Mouse (Mus musculus) retina, adult 2 months (tissue): ENCODE results near the gene Tsc22d1.

Source experiments
- DNase-seq: peaks from one replicate; pipeline ENCODE4 v3.0.0-alpha.2; 2012; ENCODE audit warnings: low read depth, low spot score

Tsc22d1 gene

DNA sequence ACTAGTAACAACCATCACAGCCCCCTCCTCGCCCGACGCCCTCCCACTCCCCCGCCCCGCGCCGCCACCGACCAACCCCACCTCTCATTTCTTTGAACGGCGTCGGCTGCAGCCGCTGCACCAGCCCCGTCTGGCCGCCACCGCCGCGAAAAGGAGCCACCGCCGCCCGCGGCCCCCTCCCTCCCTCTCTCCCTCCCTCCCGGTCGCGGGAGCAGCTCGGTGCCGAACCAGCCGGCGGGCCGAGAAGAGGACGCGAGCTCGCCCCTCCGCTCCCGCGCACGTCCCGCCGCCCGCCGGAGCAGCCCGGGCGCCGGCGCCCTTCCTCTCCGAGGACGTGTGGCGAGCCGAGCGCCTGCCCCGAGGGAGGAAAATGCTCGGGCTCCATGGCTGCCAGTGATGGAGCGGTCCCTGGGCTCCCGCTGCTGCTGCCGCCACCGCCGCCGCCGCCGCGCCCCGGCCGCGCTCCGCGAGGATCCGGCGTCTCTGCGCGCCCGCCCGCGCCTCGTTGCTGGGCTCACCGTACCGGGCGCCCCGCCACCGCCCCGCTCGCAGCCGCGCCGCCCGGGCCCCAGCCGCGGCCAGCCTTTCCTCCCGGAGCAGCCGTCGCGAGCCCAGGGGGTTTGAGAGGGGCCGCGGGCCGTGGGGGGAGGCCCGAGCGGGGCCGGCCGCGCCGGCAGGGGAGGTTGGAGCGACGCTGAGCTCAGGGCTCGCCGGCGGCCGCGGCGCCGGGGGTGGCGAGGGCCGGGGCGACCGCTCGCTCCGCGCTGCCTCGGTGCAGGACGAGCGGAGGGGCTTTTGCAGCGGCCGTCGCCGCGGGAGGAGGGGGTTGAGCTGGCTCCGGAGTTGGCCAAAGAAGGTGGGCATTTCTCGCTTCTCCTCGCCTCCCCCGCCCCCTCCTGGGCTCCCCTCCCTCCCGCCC lies at the start of gene Tsc22d1:
Gene Tsc22d1, plus strand, starts transcription at position 100 of the 919 bp plus-strand sequence.
- DNase-seq, result no peak

DNA sequence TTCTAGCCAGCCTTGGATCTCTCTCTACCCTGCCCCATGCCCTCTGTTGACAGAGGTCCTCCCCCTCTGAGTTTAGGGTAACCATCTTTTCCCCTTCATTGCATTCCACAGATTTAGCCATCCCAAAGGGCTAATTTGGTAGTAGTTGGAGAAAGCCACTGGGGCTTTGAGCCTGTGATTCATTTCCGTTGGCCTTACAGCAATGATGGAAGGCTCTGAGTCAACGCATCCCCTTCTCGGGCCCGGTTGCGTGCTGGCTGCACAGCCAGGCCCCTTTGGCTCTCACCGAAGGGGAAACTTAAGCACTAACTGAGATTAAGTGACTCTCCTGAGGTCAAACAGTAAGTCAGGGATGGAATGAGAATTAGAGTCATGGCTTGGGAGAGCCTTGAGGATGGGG lies 41.1 kb upstream of the Tsc22d1 start:
- DNase-seq, result no peak

DNA sequence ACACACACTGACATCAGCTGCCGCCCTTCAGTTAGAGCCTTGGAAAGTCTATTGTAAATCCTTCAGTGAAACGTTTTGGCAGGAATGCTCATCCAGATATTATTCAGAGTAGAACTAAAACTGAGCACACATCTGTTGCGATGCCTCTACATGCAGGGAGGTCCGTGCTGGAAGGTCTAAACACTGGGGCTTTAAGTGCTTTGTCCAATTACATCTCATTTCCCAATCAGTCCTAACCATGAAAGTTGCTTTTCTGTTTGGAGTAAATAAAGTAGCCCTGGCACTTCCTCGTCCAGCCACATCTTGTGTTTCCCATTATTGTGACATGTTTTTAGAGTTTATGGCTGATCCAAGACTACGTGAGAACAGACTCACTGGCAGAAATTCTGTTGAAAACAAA lies 40.2 kb upstream of the Tsc22d1 start:
- no peak for DNase-seq

DNA sequence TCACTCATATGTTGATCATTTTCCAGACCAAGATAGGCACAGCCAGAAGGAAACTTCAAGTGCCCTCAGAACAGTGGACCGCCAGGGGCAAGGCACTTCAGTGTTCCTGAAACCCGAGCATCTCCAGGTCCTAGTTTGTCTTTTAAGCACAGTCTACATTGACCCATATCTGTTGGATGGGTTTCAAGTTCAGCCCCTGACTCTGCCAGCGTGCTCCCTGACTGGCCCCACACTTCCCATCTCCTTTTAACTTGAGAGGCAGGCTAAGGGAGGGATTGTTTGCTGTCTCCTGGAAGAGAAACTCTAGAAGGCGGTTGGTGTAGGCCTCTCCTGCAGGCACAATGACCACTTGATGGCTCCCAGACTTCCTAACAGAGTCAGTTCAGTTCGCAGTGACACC lies 38.2 kb upstream of the Tsc22d1 start:
- no peak for DNase-seq

DNA sequence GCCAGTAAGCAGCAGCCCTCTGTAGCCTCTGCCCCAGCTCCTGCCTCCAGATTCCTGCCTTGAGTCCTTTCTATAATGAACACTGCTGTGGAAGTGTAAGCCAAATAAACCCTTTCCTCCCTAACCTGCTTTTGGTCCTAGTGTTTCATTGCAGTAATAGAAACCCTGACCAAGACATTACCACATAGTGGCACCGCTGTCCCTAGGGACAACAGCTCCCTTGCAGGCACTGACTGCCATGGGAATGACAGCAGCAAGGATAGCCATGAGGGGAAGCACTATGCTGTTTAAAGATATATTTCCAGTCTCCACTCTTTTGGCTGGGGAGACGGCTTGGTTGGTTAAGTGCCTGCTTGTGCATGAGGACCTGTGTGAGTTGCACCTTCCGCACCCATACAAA lies 35.4 kb upstream of the Tsc22d1 start:
- no peak for DNase-seq

DNA sequence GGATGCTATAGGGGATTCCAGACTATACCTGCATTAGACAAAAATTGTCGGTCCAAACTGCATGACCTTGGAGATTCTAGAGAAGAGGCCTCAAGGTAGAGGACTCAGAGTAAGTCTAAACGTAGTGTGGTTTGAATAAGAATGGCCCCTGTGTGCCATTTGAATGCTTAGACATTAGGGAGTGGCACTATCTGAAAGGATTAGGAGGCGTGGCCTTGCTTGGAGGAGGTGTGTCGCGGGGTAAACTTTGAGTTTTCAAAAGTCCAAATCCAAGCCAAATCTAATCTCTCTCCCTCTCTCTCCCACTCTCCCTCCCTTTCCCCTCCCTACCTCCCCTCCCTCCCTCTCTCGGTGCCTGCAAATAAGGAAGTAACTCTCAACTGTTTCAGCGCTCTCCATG lies 26.7 kb upstream of the Tsc22d1 start:
- DNase-seq, result no peak

DNA sequence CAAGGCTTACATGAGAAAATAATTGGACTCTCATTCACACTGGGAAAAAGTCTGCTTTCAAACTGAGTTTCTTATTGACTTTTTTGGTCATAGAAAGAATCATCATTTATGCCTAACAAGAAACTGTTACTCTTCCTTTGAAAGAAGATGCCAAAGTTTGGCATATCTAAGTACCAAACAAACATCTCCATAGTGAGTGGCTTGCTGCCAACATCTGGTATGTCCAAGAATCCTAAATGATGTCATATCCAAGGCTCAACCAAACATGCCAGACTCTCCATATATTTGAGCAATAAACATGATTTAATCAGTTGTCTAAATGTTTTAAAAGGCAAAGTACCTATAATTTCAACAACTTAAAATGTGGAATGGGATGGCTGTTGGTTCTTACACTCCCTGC lies 16.5 kb upstream of the Tsc22d1 start:
- DNase-seq, result no peak

DNA sequence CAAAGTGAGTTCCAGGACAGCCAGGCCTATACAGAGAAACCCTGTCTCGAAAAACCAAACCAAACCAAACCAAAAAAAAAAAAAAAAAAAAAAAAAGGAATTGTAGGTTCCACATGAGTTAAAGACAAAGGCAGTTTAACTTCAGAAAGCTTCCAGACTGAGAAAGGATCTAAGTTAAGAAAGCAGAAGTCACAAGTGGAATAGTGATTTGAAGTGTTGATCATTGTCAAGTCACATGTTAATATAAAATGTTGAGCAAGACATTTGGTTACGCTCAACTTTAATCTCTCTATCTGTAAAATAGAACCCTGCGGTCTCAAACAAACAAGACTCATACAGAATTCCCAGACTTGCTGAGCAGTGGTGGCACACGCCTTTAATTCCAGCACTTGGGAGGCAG lies 12.2 kb upstream of the Tsc22d1 start:
- no peak for DNase-seq

DNA sequence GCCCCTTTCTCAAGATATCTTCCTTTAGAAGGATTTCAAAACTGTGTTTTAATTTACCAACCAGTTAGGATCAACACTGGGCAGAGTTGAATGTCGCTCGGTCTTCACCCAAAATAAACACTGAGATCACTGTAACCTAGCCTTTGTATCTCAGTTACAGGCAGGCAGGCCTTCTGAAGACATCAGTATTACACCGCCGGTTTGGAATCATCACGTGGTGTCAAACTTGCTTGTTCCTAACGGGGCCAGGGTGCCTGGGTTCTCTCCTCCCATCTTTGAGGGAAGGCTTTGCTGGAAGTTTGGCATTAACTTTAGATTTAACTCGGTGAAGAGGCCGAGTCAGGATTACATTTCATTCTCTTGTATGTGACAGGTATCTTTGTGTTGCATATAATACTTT lies 5.7 kb upstream of the Tsc22d1 start:
- DNase-seq, result no peak

DNA sequence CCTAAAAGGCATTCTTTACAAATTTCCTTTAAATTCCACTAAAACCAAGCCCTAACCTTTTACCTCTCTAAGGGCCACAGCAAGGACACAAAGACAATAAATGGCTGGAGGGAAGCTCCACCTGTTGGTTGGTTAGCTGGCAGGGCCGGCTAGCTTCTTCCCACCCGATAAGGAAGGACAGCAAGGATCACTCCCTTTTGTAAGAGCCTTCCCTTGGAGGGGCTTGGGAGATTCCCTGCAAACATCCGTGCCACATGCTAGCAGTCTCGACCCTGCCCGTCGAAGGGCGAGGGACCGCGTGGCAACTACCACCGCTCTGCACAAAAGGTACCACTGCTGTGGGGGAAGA lies 1.0 kb upstream of the Tsc22d1 start:
- peak; percentile 8 for DNase-seq

DNA sequence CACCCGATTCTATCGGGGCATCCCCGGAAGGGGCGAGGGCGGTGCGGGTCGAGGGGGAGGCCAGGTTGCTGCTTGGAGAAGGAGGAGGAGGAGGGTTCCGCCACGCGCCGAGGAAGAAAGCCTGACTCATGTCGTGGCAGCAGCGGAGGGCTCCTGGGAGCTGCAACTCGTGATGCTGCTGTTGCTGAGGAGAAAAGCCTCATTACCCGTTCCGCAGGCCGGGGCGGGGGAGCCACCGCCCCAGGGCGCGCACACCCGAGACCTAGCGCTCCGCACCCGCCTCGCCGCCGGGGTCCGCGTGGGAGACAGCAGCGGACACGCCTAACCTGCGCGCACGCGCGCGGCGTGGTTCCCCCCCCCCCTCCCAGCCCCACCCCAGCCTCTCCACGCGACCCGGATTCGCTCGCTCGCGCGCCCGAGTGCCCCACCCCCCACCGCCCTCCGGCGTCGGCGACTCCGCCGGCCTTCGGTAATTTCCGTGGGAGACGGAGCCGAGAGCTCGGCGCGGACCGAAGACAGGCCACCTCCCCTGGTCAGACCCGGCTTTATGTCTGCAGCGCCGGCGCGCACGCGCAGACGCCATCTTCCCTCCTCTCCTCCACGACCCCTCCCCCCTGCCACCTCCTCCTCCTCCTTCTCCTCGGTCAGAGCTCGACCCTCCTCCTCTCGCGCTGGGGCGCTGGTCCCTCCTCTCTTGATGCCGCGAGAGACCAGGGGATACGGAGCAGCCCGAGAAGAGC lies 469 bp upstream of the Tsc22d1 start:
- DNase-seq, result peak; percentile 93

DNA sequence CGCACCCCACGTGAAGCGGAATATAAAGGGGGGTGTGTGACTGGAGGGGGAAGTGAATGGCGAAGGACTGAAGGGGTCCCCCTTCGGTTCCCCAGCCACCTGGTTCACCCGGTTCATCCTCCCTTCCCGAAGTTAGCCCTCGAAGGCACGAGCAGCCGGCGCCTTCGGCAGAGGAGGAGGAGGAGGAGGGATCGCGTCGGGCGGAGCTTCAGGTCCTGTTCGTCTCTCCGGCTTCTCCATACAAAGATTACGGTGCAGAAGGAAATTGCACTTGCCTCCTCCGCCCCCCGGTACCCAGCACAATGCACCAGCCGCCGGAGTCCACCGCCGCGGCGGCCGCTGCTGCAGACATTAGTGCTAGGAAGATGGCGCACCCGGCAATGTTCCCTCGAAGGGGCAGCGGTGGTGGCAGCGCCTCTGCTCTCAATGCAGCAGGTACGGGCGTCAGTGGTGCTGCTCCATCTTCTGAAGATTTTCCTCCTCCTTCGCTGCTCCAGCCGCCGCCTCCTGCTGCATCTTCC lies 1.1 kb downstream of the Tsc22d1 start:
- DNase-seq, result peak; percentile 8

DNA sequence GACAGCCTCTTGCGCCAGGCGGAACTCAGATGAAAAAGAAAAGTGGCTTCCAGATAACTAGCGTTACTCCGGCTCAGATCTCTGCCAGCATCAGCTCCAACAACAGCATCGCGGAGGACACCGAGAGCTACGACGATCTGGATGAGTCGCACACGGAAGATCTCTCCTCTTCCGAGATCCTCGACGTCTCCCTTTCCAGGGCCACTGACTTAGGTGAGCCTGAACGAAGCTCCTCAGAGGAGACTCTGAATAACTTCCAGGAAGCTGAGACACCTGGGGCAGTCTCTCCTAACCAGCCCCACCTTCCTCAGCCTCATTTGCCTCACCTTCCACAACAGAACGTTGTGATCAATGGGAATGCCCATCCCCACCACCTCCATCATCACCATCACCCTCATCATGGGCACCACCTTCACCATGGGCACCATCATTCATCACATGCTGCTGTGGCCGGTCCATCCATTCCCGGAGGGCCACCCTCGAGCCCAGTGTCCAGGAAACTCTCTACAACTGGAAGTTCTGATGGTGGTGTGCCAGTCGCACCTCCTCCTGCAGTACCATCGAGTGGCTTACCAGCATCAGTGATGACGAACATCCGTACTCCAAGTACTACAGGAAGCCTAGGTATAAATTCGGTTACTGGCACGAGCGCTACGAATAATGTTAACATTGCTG lies 1.7 kb downstream of the Tsc22d1 start:
- DNase-seq, result no peak

DNA sequence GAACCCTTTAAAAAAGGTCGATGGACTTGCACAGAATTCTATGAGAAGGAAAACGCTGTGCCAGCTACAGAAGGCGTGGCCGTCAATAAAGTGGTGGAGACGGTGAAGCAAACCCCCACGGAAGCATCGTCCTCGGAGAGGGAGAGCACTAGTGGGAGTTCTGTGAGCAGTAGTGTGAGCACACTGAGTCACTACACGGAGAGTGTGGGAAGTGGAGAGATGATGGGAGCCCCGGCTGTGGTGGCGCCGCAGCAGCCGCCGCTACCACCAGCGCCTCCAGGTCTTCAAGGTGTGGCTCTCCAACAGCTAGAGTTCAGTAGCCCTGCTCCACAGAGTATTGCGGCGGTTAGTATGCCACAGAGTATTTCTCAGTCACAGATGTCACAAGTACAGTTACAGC lies 2.6 kb downstream of the Tsc22d1 start:
- DNase-seq, result no peak

DNA sequence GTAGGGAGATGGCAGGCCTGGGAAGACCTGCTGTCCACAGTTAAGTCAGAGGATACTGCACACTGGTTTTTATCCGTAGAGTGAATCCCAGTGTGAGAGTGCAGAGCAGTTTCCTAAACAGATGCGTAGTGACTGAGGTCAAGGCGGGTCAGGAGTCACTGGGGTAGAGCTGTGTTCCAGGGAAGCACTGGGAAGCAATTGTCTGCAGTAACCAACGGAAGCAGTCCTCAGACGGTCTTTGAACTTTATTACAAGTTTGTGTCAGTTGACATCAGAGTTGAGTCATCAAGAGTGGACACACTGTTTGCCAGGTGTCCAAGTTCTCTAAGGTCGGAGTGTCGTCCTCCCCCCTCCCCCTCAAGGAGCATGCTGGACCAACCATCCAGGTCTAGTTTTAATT lies 6.0 kb downstream of the Tsc22d1 start:
- DNase-seq, result no peak

DNA sequence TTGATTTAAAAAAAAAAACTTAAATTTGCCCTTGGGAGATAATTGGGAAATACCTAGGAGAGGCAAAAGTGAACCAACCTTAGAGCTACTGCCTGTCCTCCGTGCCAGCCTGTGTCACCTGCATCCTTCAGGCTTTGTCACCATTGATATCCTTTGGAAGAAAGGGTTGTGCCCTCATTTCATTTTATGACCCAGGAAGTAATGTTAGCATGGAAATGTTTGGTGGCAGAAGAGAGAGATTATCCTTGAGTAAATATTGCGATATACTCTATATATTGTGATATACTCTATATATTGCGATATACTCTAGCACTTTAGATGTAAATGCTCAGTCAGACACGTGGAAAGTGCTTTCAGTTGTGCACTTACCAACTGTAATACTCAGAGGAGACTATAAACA lies 6.4 kb downstream of the Tsc22d1 start:
- DNase-seq, result no peak

DNA sequence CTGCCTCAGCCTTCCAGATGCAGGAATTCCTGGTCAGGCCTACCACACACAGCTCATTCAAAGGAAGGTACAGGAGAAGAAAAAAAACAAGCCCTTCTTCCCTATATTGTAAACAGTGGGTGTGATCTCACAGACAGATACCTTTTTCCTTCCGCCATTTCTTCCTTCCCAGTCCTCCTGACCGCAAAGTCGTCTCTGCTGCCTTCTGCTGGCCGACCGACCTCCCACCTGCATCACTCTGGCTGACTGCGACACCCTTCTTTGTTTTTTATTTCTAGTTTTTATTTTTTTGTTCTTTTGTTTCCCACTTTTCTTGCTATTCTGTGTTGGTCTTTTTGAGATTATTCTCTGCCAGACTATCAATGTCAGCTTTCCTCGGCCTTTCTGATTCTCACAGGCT lies 10.7 kb downstream of the Tsc22d1 start:
- DNase-seq, result no peak

DNA sequence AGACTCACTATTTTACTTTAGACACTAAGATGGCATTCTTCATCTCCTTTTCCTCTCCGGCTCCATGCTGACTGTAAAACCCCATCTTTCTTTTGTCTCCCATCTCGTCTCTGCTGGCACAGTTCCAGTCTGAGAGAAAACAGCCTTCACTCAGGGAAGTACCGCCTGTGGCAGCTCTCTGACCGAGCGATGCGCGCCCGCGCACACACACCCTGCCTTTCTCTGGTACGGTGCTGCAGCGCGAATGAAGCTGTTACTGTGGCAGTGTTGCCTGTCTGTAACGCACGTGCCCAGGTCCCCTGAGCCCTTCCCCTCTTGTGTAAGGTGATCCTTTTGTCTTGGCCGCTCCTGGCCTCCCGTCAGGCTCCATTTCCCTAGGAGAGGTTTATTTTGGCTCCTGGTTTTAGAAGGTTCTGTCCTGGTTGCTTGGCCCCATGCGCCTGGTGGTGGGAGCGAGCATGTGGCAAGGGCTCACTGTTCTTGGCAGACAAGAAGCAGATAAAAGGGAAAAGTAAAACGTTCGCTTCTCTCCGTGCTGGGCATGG lies 11.3 kb downstream of the Tsc22d1 start:
- DNase-seq, result no peak

DNA sequence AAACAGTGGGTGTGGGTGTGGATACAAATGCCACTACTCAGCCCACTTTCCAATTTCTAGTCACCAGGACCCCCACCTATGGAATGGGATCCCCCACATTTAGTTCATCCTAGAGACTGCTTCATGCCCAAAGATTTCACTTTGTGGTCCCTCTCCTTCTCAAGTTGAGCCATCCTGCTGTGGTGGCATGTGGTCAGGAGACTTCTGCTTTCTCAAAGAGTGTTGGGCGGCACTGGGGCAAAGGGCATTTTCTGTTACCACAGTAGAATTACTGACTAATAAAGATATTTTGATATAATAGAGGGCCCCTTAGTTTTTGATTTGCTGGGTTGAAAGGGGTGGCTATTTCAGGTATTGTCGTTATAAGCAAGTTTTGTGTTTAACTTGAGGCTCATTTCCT lies 14.1 kb downstream of the Tsc22d1 start:
- no peak for DNase-seq

DNA sequence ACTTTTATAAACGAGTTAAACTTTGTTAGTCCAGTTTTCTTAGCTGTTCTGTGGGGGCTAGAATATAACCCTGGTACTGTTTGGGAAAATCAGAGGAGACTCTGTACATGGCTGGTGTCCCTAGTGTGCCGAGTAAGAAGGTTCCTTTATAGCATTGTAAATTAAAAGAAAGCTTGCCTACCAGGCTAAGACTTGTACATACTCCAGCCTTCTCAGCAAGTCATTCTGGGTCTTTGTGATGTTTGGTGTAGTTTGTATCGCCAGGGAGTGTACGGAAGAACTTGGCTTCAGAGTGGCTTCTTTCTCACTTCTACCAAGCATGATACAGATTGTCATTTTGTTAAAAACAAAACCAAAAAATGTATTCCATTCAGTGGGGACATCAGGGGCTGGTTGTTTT lies 17.2 kb downstream of the Tsc22d1 start:
- DNase-seq, result no peak

DNA sequence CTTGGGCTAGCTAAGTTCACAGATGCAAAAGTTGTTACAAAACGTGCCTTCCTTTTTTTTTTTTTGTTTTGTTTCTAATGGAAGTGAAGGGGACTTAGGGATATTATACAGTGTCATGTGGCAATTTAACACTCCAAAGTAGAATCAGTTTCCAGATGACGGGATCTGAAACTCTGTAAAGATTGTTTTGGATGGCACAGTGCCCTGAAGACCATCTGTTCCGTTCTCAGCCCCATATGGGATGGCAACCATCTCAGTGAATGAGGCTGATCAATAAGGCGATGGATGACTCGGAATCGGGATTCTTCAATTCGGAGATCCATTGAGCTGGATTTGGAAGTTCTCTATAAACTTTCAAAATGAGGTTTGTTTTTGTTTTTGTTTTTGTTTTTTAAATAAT lies 17.6 kb downstream of the Tsc22d1 start:
- no peak for DNase-seq

DNA sequence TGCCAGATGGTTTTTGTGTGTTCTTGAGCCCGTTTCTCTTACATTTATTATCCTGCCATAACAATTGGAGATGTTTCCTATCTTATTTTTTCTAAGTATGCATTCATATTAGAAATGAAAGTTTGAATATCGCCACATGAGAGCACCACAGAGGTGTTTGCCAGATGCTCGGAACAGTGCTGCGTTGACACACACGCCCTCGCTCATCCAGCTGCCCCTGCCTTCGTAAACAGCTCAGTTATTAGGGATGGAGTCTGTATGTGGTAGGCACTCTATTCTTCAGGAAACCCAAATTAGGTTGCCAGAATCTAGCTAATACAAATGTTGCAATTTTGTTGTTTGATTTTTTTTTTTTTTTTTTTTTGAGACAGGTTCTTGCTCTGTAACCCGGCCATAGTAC lies 18.1 kb downstream of the Tsc22d1 start:
- DNase-seq, result no peak
